Mouse (Mus musculus): ENCODE data around the gene Uimc1. TPM values are rescaled to one million over a fixed set of nuclear protein-coding genes. Genes with fewer than 3 reads are reported as not detected.

The Uimc1 gene
- total RNA-seq (2014; rRNA removed) = 3.9 and 9.0 TPM in 2 replicates
- polyA plus RNA-seq (2015; fragmentation: Nextera tagmentation; extraction: Ambion mirVana) = 12.1 and 13.5 TPM in 2 replicates

DNA sequence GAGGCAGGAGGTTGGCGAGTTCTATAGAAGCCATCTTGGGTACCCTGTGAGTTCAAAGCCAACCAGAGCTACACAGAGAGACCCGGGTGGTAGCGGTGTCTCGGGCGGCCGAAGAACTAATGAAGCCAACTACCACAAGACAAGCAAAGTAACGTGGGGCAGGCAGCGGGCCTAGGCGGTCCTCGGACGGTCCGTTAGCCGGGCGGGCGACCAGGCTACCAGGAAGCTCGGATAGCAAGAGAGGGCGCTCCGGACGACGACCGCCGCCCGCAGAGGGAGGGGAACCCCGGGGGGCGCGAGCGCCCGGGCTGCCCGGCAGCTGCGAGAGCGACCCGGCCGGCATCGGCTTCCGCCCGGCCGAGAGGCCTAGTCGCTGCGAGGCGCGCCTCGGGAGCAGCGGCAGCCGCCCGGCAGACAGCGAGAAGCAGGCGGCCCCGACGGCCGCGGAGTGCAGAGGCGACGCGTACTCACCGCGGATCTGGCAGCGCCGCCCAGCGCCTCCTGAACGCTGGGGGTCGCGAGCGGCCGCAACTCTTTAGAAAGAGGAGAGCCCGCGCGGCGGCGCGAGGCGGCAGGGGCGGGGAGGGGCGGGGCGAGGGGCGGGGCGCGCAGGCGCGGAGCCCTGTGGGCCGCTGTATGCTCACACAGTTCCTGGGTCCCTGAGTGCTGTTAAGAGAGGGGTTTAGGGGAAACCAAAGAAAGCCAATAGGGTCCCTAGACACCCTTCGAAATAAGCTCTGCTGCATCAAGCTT is at the start of gene Uimc1:
Uimc1 (minus strand) TSS at position 575 of the 753 bp plus-strand sequence.
- TF ChIP-seq CTCF (IDR thresholded peaks at IDR 0.05; ENCODE audit: low read depth) = peak; percentile 42
- peak within 1 kb of the TSS; percentile 89 for H3K4me3 ChIP-seq (ENCODE audit: low read length)
- no peaks in the 10 kb centered on the region for H3K4me1 ChIP-seq (ENCODE audit: insufficient read depth, low read length)
- peak; percentile 96 for DNase-seq (ENCODE audit: low spot score)
- peak within 1 kb of the TSS; percentile 87 for H3K9ac ChIP-seq (replicated peaks; ENCODE audit: low read length)
- H3K27me3 ChIP-seq (ENCODE audit: insufficient read depth, low read length) = no peaks in the 10 kb centered on the region
- H3K36me3 ChIP-seq (ENCODE audit: insufficient read depth, low read length) = no peaks in the 10 kb centered on the region
- H3K4me2 ChIP-seq (ENCODE audit: low read depth, low read length) = peak within 1 kb of the TSS; percentile 74
- no peaks in the 10 kb centered on the region for H3K9me3 ChIP-seq (ENCODE audit: low read length)
- peak within 1 kb of the TSS; percentile 86 for H3K27ac ChIP-seq
- under 1% methylated on average over 69 of the region's 81 CpGs for WGBS
- ATAC-seq = peak; percentile 95

DNA sequence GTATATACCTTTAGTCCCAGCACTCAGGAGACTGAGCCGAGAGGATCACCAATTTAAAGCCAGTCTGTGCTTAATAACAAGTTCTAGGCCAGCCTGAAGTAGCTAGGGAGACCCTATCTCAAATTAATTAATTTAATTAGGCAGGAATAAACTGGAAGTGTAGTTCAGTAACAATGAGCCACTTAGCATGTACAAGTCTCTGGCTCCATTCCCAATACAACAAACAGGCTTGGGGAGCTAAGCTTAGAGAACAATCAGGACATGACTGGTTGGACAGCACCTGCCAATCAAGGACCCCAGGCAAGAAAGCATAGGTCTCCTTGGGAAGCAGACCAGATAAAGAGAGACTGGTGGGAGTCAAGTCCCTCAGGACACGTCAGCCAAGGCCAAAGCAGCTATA is 40.2 kb upstream of the Uimc1 start:
- no peak for TF ChIP-seq CTCF (IDR thresholded peaks at IDR 0.05; ENCODE audit: low read depth)
- no peak overlapping the region for H3K4me3 ChIP-seq (ENCODE audit: low read length)
- no peaks in the 10 kb centered on the region for H3K27me3 ChIP-seq (ENCODE audit: insufficient read depth, low read length)
- no peaks in the 10 kb centered on the region for H3K36me3 ChIP-seq (ENCODE audit: insufficient read depth, low read length)
- WGBS = 54% methylated on average over 2 of the region's 2 CpGs
- H3K9ac ChIP-seq (replicated peaks; ENCODE audit: low read length) = no peak overlapping the region
- H3K9me3 ChIP-seq (ENCODE audit: low read length) = no peaks in the 10 kb centered on the region
- H3K27ac ChIP-seq = no peak overlapping the region
- DNase-seq (ENCODE audit: low spot score) (no peak), ATAC-seq (no peak)
- no peak overlapping the region for H3K4me2 ChIP-seq (ENCODE audit: low read depth, low read length)
- no peaks in the 10 kb centered on the region for H3K4me1 ChIP-seq (ENCODE audit: insufficient read depth, low read length)

DNA sequence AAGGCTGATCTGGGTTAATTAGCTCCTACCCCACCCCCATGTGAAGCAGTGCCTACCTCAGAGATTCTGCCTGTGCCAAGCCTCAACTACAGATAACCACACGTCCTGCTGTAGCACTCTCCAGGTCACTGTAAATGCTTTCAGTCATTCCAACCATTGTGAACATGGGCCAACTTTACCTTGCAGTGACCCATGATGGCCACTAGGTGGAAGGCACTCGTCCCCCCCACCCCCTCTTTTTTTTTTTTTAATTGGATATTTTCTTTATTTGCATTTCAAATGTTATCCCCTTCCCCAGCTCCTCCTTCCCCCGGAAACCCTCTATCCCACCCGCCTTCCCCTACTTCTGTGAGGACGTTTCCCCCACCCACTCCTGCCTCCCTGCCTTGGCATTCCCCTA is 35.3 kb upstream of the Uimc1 start:
- Histone ChIP-seq H3K9me3 (ENCODE audit: low read length) (no peaks in the 10 kb centered on the region), H3K4me3 (ENCODE audit: low read length) (no peak overlapping the region), H3K4me2 (ENCODE audit: low read depth, low read length) (no peak overlapping the region), H3K27me3 (ENCODE audit: insufficient read depth, low read length) (no peaks in the 10 kb centered on the region), H3K4me1 (ENCODE audit: insufficient read depth, low read length) (no peaks in the 10 kb centered on the region), H3K36me3 (ENCODE audit: insufficient read depth, low read length) (peaks cover 15% of the 10 kb centered on the region), H3K27ac (no peak overlapping the region), H3K9ac (replicated peaks; ENCODE audit: low read length) (no peak overlapping the region)
- ATAC-seq = peak; percentile 49; the same call in 1 of the 2 replicates
- WGBS = 5% methylated on average over 5 of the region's 5 CpGs
- peak; percentile 82 for TF ChIP-seq CTCF (IDR thresholded peaks at IDR 0.05; ENCODE audit: low read depth)
- peak; percentile 47 for DNase-seq (ENCODE audit: low spot score)

DNA sequence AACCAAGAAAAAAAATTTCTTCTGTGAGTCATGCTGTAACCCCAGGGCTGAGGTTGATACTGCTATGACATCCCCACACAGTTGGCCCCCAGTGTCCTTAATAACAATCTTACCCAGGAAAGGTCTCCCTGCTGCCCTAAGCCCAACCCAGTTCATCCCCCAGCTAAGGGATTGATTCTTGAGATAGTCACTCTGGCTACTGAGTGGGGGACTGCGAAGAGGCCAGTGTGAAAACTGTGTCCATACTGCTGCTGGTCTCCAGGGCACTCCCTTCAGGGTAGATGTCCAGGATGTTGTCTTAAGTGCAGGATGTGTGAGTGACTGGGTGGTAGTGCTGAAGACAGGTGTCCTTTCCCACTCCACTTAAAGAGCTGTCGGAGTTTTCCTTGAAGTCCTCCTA is 33.3 kb upstream of the Uimc1 start, which contains the start of gene Gm17617:
Gm17617 (minus strand) TSS at position 101 of the 400 bp plus-strand sequence.
- Histone ChIP-seq H3K9me3 (ENCODE audit: low read length) (no peaks in the 10 kb centered on the region), H3K4me1 (ENCODE audit: insufficient read depth, low read length) (no peaks in the 10 kb centered on the region), H3K27ac (no peak within 1 kb of the TSS), H3K27me3 (ENCODE audit: insufficient read depth, low read length) (no peaks in the 10 kb centered on the region), H3K4me3 (ENCODE audit: low read length) (no peak within 1 kb of the TSS), H3K4me2 (ENCODE audit: low read depth, low read length) (no peak within 1 kb of the TSS), H3K9ac (replicated peaks; ENCODE audit: low read length) (no peak within 1 kb of the TSS), H3K36me3 (ENCODE audit: insufficient read depth, low read length) (peaks cover 24% of the 10 kb centered on the region)
- no peak for TF ChIP-seq CTCF (IDR thresholded peaks at IDR 0.05; ENCODE audit: low read depth)
- DNase-seq (ENCODE audit: low spot score) = no peak
- ATAC-seq = no peak
- 94% methylated on average over 2 of the region's 2 CpGs for WGBS

DNA sequence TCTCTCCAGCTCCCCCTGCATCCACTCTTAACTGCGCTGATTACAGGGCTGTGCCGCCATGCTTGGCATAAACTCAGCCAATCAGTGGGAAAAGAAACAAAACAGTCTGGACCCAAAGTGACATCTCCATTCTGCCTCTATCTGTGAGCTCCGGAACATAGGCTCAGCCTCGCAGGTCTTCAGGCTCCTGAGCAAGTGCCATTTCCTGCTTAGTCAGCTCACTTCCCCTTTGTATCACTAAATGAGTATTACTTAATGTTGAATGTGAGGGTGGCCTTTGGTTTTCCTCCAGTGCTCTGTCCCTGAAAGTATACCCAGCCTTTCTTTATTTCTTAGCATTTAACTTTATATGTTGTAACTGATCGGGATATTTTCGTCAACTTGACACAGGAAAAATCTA is 24.8 kb upstream of the Uimc1 start:
- H3K9me3 ChIP-seq (ENCODE audit: low read length) = no peaks in the 10 kb centered on the region
- H3K36me3 ChIP-seq (ENCODE audit: insufficient read depth, low read length) = peaks cover 28% of the 10 kb centered on the region; the same call in 1 of the 2 replicates
- no peak for TF ChIP-seq CTCF (IDR thresholded peaks at IDR 0.05; ENCODE audit: low read depth)
- no peak overlapping the region for H3K4me2 ChIP-seq (ENCODE audit: low read depth, low read length)
- H3K9ac ChIP-seq (replicated peaks; ENCODE audit: low read length) = no peak overlapping the region
- no peak for DNase-seq (ENCODE audit: low spot score)
- no peak for ATAC-seq
- no peak overlapping the region for H3K27ac ChIP-seq
- H3K27me3 ChIP-seq (ENCODE audit: insufficient read depth, low read length) = no peaks in the 10 kb centered on the region
- H3K4me3 ChIP-seq (ENCODE audit: low read length) = no peak overlapping the region
- H3K4me1 ChIP-seq (ENCODE audit: insufficient read depth, low read length) = no peaks in the 10 kb centered on the region
- 87% methylated on average over 6 of the region's 6 CpGs for WGBS

DNA sequence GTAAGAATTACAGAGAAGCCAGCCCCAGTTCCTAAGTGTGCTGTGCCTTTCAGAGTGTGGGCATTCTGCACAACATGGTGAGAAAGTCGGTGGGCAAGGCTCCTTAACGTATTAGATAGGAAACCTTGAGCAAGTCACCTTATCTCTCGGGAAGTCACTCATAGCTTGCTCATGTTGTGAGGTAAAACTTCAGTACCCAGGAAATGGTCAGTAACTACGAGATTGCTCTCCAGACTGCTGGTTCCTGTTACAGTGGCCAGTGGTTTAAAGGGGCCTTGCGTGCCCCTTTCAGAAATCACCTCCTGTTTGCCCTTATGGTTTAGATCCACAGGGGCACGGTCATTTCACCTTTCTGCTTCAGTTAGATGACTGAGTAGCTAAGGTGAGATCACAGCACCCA is 14.3 kb upstream of the Uimc1 start:
- WGBS = 87% methylated on average over 6 of the region's 6 CpGs
- Histone ChIP-seq H3K4me1 (ENCODE audit: insufficient read depth, low read length) (no peaks in the 10 kb centered on the region), H3K4me3 (ENCODE audit: low read length) (no peak overlapping the region), H3K27me3 (ENCODE audit: insufficient read depth, low read length) (no peaks in the 10 kb centered on the region), H3K9ac (replicated peaks; ENCODE audit: low read length) (no peak overlapping the region), H3K9me3 (ENCODE audit: low read length) (no peaks in the 10 kb centered on the region), H3K27ac (no peak overlapping the region), H3K36me3 (ENCODE audit: insufficient read depth, low read length) (peaks cover 41% of the 10 kb centered on the region; the same call in 1 of the 2 replicates), H3K4me2 (ENCODE audit: low read depth, low read length) (no peak overlapping the region)
- no peak for ATAC-seq
- DNase-seq (ENCODE audit: low spot score) = no peak
- TF ChIP-seq CTCF (IDR thresholded peaks at IDR 0.05; ENCODE audit: low read depth) = no peak

DNA sequence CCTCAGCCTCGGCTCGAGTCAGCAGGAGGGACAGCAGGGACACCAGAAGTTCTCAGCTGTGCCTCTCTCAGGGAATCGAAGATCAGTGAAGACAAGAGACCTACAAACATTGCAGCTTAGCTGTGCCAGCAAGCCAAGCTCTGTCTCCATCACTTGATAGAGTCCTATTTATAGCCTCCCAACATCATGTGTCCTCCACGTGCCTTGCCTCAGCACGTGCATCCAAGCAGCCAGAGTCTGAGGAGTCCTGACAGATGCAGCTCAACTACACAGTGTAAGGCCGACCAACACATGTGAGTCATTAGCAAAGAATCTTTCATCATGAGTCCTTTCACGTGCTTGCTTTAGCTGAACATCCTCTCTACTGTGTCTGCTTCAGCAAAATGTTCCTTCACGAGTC is 7.6 kb upstream of the Uimc1 start:
- Histone ChIP-seq H3K4me1 (ENCODE audit: insufficient read depth, low read length) (peaks cover 7% of the 10 kb centered on the region), H3K9me3 (ENCODE audit: low read length) (no peaks in the 10 kb centered on the region), H3K36me3 (ENCODE audit: insufficient read depth, low read length) (no peaks in the 10 kb centered on the region), H3K9ac (replicated peaks; ENCODE audit: low read length) (no peak overlapping the region), H3K27me3 (ENCODE audit: insufficient read depth, low read length) (no peaks in the 10 kb centered on the region), H3K4me3 (ENCODE audit: low read length) (no peak overlapping the region), H3K27ac (no peak overlapping the region), H3K4me2 (ENCODE audit: low read depth, low read length) (no peak overlapping the region)
- 81% methylated on average over 8 of the region's 8 CpGs for WGBS
- no peak for TF ChIP-seq CTCF (IDR thresholded peaks at IDR 0.05; ENCODE audit: low read depth)
- DNase-seq (ENCODE audit: low spot score) (no peak), ATAC-seq (no peak)
